Mouse (Mus musculus) megakaryocyte, embryonic 14.5 days (primary cell): ENCODE results near the gene Ddr1. TPM values are rescaled to one million over a fixed set of nuclear protein-coding genes. Genes with fewer than 3 reads are reported as not detected.

ENCODE experiments used
- H3K27me3 ChIP-seq: replicated peaks from 2 replicates; pipeline ENCODE3; 2012; ENCODE audit warnings: inconsistent platforms
- H3K36me3 ChIP-seq: replicated peaks from 2 replicates; pipeline ENCODE3; 2012; ENCODE audit warnings: low read length, inconsistent platforms, mixed read lengths
- H3K4me1 ChIP-seq: 2 replicates; pipeline ENCODE4 v1.6.1; 2012; ENCODE audit warnings: inconsistent platforms
- H3K4me3 ChIP-seq: replicated peaks from 2 replicates; pipeline ENCODE3; 2012; ENCODE audit warnings: moderate library complexity, mild to moderate bottlenecking, inconsistent platforms
- H3K9me3 ChIP-seq: 2 replicates; pipeline ENCODE4 v1.6.1; 2012; ENCODE audit warnings: inconsistent platforms
- FLI1 ChIP-seq: IDR thresholded peaks from 2 replicates; pipeline ENCODE4 v1.6.1; 2012; ENCODE audit warnings: low read length, inconsistent platforms, mixed read lengths
- GATA1 ChIP-seq: IDR thresholded peaks from 3 replicates; pipeline ENCODE4 v1.6.1; 2012; ENCODE audit warnings: mixed read lengths, low read length, inconsistent platforms, borderline replicate concordance
- polyA plus RNA-seq: library from polyadenylated mRNA; stranded (reverse); fragments of >175 nt; gene quantifications from 2 replicates; pipeline ENCODE4 v1.2.3, GENCODE M21; 2012; ENCODE audit warnings: low replicate concordance; ENCODE audit not compliant: insufficient read depth

The Ddr1 gene
- not detected in 2 replicates for polyA plus RNA-seq

GRCm38 (mm10) chr17:35704621-35705464 lies at the start of gene Ddr1:
Gene Ddr1, minus strand, starts transcription at chr17:35704621.
- no peaks in the 10 kb centered on the region for H3K36me3 ChIP-seq
- TF ChIP-seq FLI1: no peak
- TF ChIP-seq GATA1: no peak
- H3K4me1 ChIP-seq: peaks cover 35% of the 10 kb centered on the region
- H3K4me3 ChIP-seq: peak within 1 kb of the TSS; percentile 71
- H3K27me3 ChIP-seq: peaks cover 61% of the 10 kb centered on the region
- peaks cover 3% of the 10 kb centered on the region; the same call in 1 of the 2 replicates for H3K9me3 ChIP-seq

- H3K4me1 ChIP-seq: peaks cover 48% of the 10 kb centered on the region
- H3K36me3 ChIP-seq: no peaks in the 10 kb centered on the region
- H3K4me3 ChIP-seq: no peak overlapping the region
- H3K27me3 ChIP-seq: peaks cover 18% of the 10 kb centered on the region
- TF ChIP-seq FLI1: no peak
- no peak for TF ChIP-seq GATA1
- H3K9me3 ChIP-seq: peaks cover 8% of the 10 kb centered on the region; the same call in 1 of the 2 replicates
Observed at GRCm38 (mm10) chr17:35753668-35754067, 49.2 kb upstream of the Ddr1 start.

GRCm38 (mm10) chr17:35752221-35752811 lies 47.9 kb upstream of the Ddr1 start:
- Histone ChIP-seq H3K9me3 (peaks cover 8% of the 10 kb centered on the region; the same call in 1 of the 2 replicates), H3K4me1 (peaks cover 44% of the 10 kb centered on the region), H3K4me3 (peak overlapping the region; percentile 80), H3K27me3 (peaks cover 16% of the 10 kb centered on the region), H3K36me3 (no peaks in the 10 kb centered on the region)
- TF ChIP-seq GATA1 (no peak), FLI1 (no peak)

- TF ChIP-seq GATA1 (no peak), FLI1 (no peak)
- no peaks in the 10 kb centered on the region for H3K9me3 ChIP-seq
- H3K4me1 ChIP-seq: peaks cover 38% of the 10 kb centered on the region
- H3K27me3 ChIP-seq: peaks cover 15% of the 10 kb centered on the region
- no peaks in the 10 kb centered on the region for H3K36me3 ChIP-seq
- H3K4me3 ChIP-seq: no peak overlapping the region
Observed at GRCm38 (mm10) chr17:35749685-35750084, 45.3 kb upstream of the Ddr1 start.

GRCm38 (mm10) chr17:35744361-35744760 lies 39.9 kb upstream of the Ddr1 start:
- H3K27me3 ChIP-seq: peaks cover under 1% of the 10 kb centered on the region

GRCm38 (mm10) chr17:35742948-35743347 lies 38.5 kb upstream of the Ddr1 start:
- no peaks in the 10 kb centered on the region for H3K9me3 ChIP-seq
- TF ChIP-seq GATA1 (no peak), FLI1 (no peak)
- no peaks in the 10 kb centered on the region for H3K27me3 ChIP-seq
- peaks cover 43% of the 10 kb centered on the region for H3K4me1 ChIP-seq
- H3K4me3 ChIP-seq: no peak overlapping the region
- no peaks in the 10 kb centered on the region for H3K36me3 ChIP-seq

More at GRCm38 (mm10) chr17:35744361-35744760, 39.9 kb upstream of the Ddr1 start:
- no peak for TF ChIP-seq FLI1
- TF ChIP-seq GATA1: no peak
- Histone ChIP-seq H3K36me3 (no peaks in the 10 kb centered on the region), H3K4me3 (no peak overlapping the region), H3K9me3 (no peaks in the 10 kb centered on the region), H3K4me1 (peaks cover 39% of the 10 kb centered on the region)

GRCm38 (mm10) chr17:35741589-35742226 lies 37.3 kb upstream of the Ddr1 start:
- no peak overlapping the region for H3K4me3 ChIP-seq
- H3K27me3 ChIP-seq: peaks cover 2% of the 10 kb centered on the region
- peaks cover 49% of the 10 kb centered on the region for H3K4me1 ChIP-seq
- TF ChIP-seq GATA1 (no peak), FLI1 (no peak)
- no peaks in the 10 kb centered on the region for H3K9me3 ChIP-seq
- no peaks in the 10 kb centered on the region for H3K36me3 ChIP-seq

- H3K9me3 ChIP-seq: no peaks in the 10 kb centered on the region
- no peak for TF ChIP-seq GATA1
- TF ChIP-seq FLI1: no peak
- peaks cover 2% of the 10 kb centered on the region for H3K27me3 ChIP-seq
- H3K36me3 ChIP-seq: no peaks in the 10 kb centered on the region
- no peak overlapping the region for H3K4me3 ChIP-seq
- peaks cover 57% of the 10 kb centered on the region for H3K4me1 ChIP-seq
Observed at GRCm38 (mm10) chr17:35740276-35740880, 36.0 kb upstream of the Ddr1 start.

GRCm38 (mm10) chr17:35739675-35740074 lies 35.3 kb upstream of the Ddr1 start:
- Histone ChIP-seq H3K4me1 (peaks cover 57% of the 10 kb centered on the region), H3K9me3 (no peaks in the 10 kb centered on the region), H3K36me3 (no peaks in the 10 kb centered on the region), H3K27me3 (peaks cover 4% of the 10 kb centered on the region), H3K4me3 (peak overlapping the region; percentile 59)
- TF ChIP-seq GATA1 (no peak), FLI1 (no peak)
